Mouse (Mus musculus): Measurements from ENCODE around the gene Cacnb2.

The Cacnb2 gene

GRCm38 (mm10) chr2:14929866-14930265 lies 327.0 kb downstream of the Cacnb2 start:
- in situ Hi-C loops (cut with MboI; ENCODE audit: unreplicated experiment in 2 of 2) = no loop called here

DNA sequence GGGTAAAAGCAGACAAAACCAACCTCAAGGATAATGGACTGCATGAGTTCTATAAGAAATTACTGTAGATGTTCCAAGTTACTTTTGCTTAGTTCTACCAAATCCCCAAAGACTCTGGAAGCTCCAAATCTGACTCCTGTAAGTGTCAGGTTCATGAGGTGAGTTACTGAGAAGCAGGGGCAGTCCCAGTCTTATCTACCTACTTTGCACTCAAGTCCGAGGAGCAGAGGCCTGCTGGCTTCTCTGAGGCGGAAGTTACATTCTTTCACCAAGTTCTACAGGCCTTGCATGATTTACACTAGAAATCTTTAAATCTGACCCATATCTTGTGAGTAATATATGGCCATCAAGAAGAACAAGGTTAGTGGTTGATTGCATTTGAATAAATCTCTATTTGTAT lies 329.1 kb downstream of the Cacnb2 start:
- in situ Hi-C loops (cut with MboI; ENCODE audit: unreplicated experiment in 2 of 2) = no loop called here

- in situ Hi-C loops (cut with MboI; ENCODE audit: unreplicated experiment in 2 of 2) = no loop called here
These were observed 333.6 kb downstream of the Cacnb2 start for GRCm38 (mm10) chr2:14936492-14936891.

DNA sequence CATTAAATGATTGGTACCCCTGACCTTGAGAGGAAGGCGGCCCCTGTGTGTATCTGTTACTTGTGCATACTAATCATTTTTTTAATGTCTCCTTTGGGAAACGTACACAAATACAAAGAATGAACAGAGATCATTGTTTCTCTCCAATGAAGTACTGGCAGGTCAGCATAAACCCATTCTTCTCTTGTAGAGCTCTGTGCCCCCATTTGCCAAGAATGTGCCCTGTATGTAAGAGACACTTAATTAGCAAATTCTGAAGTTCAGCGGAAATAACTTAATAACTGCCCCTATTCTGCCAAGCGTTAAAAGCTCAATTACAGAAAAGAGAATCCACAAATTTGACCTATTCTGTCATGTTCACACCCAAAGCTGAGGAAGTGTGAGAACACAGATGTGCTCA lies 339.4 kb downstream of the Cacnb2 start:
- in situ Hi-C loops (cut with MboI; ENCODE audit: unreplicated experiment in 2 of 2) = loop anchor here in 1 of 2 experiments (10.0 kb wide), 1 partner anchor 103 kb away; the partner anchor contains the start of gene Arl5b

DNA sequence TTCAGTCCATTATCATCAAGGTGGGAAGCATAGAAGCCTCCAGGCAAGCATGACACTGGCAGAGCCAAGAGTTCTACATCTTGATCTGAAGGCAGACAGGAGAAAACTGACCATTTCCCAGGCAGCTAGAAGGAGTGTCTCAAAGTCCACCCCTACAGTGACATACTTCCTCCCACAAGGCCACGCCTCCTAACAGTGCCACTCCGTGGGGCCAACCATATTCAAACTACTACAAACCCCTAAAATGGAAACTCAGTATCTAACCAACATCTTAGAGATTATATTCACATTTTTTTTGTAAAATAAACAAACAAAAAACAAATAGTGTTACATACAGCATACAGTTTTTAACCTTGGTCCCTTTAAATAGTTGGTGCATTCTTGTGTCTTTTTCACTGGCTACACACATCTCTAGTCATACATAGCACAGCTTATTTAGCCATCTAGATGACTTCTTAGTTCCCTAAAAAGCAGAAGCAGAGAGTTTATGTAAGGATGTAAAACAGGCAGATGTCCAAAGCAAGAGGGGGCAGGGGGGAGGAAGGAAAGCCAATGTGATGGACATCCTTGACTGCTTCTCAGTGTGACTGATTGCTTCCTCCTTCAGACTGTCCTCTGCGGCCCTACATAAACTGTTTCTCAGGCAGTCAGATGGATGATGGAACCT lies 340.9 kb downstream of the Cacnb2 start:
- in situ Hi-C loops (cut with MboI; ENCODE audit: unreplicated experiment in 2 of 2) = loop anchor here in 1 of 2 experiments (10.0 kb wide), 1 partner anchor 101 kb away; the partner anchor contains the start of gene Arl5b

GRCm38 (mm10) chr2:14953090-14953489 lies 350.2 kb downstream of the Cacnb2 start:
- in situ Hi-C loops (cut with MboI; ENCODE audit: unreplicated experiment in 2 of 2) = no loop called here

- in situ Hi-C loops (cut with MboI; ENCODE audit: unreplicated experiment in 2 of 2) = no loop called here
These were observed 358.1 kb downstream of the Cacnb2 start for GRCm38 (mm10) chr2:14960963-14961488.

DNA sequence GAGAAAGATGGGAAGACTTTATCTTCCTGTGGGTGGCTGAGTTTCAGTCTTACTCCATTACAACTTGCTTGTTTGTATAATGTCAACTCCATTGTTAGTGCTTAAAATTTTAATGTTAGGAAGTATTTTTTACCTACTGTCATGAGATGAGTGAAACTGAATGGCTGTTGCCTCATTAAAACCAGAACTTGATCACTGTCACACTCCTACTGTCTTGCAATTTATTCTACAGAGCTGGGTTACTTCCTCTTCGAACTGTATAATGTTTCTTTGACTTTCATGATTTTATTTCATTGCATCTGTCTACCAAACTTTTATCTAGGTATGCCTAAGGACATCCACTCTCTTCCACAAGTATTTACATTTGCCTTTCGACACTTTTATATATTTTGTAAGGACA lies 358.6 kb downstream of the Cacnb2 start:
- in situ Hi-C loops (cut with MboI; ENCODE audit: unreplicated experiment in 2 of 2) = no loop called here

GRCm38 (mm10) chr2:14984029-14984428 lies 381.1 kb downstream of the Cacnb2 start:
- in situ Hi-C loops (cut with MboI; ENCODE audit: unreplicated experiment in 2 of 2) = no loop called here

DNA sequence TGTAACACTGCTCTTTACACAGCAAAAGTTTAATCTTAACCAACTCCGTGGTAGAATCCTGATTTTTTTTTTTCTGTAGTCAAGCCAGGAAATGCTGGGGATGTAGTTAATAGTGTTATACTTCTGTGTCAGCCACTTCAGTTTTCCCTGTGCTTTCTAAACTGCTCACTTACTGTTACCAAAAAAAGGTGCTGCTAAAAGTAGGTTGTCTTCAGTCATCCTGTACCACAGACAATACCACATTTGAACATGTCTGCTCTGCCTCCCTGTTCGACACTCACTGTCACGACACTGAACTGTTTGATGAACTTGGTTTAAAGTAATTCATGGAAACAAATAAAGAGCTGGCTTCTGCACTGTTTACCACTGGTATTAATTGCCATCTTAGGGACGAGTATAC lies 385.6 kb downstream of the Cacnb2 start:
- in situ Hi-C loops (cut with MboI; ENCODE audit: unreplicated experiment in 2 of 2) = no loop called here

DNA sequence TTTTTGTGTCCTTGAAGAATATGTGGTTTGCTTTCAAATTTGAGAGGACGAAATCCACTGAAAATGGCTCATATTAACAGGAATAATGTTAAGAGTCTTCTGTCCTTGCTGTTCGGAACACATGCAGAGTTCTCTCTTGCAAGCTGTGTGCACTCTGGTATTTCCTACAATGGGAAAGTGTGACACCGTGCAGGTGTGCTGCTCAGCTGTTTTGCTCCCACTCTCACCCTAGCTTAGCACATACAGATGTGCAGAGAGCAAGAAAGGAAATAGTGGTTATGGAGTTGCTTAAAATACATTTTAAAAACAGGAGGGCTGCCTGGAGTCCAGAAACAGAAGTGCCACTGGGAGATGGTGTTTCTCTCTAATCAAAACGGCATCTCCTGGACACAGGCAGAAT lies 386.5 kb downstream of the Cacnb2 start:
- in situ Hi-C loops (cut with MboI; ENCODE audit: unreplicated experiment in 2 of 2) = no loop called here

DNA sequence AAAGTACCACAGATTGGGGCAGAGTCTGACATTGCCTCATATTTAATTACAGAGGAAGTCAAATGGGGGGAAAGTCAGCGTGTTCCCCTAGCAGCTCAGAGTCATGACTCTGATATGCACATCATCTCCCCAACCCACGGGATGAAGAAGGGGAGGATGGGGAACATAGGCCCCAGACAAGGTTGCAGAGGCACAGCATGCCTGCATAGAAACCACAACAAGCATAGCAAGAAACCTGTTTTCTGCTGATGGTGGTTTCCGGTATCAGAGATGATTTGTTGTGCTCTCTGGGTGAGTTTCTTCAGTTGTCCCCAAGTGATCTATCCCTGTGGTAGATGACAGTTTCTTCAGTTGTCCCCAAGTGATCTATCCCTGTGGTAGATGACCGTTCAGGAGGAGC lies 389.6 kb downstream of the Cacnb2 start:
- in situ Hi-C loops (cut with MboI; ENCODE audit: unreplicated experiment in 2 of 2) = no loop called here

DNA sequence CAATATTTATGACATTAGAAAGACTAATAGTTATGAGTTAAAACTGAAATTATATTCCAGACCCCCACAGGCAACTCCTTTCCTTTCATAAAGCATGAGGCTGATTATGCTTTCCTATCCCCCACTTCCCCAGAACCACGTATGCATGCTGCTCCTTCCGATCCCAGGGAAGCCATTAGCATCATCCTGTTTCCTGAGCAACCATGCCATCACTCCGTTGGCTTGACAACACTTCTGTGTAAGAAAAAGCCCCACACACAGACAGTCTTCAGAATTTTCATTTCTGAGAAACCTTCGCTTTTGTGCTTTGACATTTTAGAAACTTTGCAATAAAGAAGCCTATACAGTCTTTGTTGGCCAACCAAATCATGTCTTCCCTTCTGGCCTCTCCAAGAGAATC lies 393.1 kb downstream of the Cacnb2 start:
- in situ Hi-C loops (cut with MboI; ENCODE audit: unreplicated experiment in 2 of 2) = no loop called here

GRCm38 (mm10) chr2:14997836-14998235 lies 394.9 kb downstream of the Cacnb2 start:
- in situ Hi-C loops (cut with MboI; ENCODE audit: unreplicated experiment in 2 of 2) = no loop called here

DNA sequence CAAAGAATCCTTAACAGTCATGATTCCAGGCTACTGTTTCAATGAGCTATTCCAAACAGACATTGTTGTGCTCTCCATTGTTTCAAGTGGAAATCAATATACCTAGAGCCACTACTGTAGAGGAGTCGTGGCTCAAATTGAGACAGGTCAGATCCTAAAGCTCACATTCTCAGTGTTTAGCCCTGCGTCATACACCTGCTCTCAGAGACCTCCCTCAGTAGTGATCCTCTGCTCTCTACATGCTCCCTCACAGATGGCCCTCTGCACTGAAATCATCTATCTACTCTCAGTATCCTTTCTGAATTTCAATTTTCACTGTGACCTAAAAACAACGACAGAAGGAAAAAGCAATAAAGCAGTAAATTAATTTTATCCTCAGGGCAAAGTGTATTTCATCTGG lies 404.6 kb downstream of the Cacnb2 start:
- in situ Hi-C loops (cut with MboI; ENCODE audit: unreplicated experiment in 2 of 2) = no loop called here

DNA sequence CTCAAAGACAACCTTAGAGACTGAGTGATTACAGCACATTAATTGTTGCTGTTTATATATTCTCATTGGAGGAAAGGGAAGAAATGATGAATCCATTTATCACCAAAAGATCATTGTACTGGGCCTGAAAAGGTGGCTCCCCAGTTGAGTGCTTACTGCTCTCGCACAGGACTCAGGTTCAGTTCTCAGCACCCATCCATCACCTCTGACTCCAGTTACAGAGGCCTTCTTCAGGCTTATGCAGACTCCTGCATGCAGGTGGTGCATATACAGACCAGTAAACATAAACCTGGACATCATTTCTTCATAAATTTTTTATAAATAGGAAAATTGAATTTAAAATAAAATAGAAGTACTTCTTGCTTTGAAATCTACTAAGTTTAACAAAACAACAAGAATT lies 405.2 kb downstream of the Cacnb2 start:
- in situ Hi-C loops (cut with MboI; ENCODE audit: unreplicated experiment in 2 of 2) = no loop called here

DNA sequence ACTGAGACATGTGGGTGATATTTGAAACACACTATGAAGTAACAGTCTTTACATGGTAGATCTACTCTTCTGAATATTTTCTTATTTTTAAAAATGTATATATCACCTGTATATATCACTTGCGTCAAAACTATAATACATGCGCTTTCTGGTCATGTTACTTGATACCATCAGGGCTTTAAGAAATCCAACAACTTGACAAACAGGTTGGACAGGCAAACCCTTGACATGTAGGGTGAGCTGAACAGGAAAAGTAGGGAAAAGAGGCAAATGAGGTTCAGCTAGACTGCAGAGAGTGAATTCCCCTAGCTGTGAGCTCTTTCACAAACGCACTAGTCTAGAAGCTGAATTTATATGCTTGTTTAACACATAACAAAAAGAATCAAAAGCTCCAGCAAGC lies 423.9 kb downstream of the Cacnb2 start:
- in situ Hi-C loops (cut with MboI; ENCODE audit: unreplicated experiment in 2 of 2) = loop anchor here (25.0 kb wide), 4 partner anchors 715 to 965 kb away; partner anchors contain the start of genes Hacd1 (in 2 of the 2), Stam (in 2 of the 2) and Tmem236 (in 2 of the 2)

DNA sequence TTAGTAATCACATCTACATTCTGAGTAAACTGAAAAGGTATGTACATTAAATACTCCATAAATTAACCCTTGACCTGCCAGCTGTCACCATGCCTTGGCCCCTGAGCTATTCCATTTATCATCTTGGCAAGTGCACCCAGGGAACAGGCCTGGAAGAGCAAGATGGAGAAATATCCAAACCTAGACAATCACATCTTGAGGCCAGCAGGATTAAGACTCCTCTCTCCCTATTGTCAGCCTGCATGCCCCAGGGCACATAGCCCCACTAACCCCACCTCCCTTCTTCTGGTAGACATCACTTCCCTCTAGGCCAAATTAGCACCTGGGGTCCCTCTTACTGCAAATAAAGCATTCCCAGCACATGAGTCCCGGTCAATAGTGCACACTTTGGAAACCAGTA lies 424.9 kb downstream of the Cacnb2 start:
- in situ Hi-C loops (cut with MboI; ENCODE audit: unreplicated experiment in 2 of 2) = loop anchor here (25.0 kb wide), 4 partner anchors 716 to 966 kb away; partner anchors contain the start of genes Hacd1 (in 2 of the 2), Stam (in 2 of the 2) and Tmem236 (in 2 of the 2)

Data from v-Abl transformed pro-B cells (cell line).